Mouse (Mus musculus): ENCODE results near the gene Atp5l. TPM values are rescaled to one million over a fixed set of nuclear protein-coding genes. Genes with fewer than 3 reads are reported as not detected.

Atp5l gene
- polyA plus RNA-seq, 1 experiment: 166 TPM

- H3K9ac ChIP-seq (ENCODE audit: low read depth, poor library complexity, severe bottlenecking): no peak overlapping the region
- H3K27ac ChIP-seq (ENCODE audit: insufficient read depth, low read length): no peak overlapping the region
- H3K36me3 ChIP-seq (ENCODE audit: control insufficient read depth, insufficient read depth, low read length, poor library complexity, severe bottlenecking): no peaks in the 10 kb centered on the region
- H3K9me3 ChIP-seq (replicated peaks; ENCODE audit: control insufficient read depth, insufficient read depth, low read length, poor library complexity, severe bottlenecking): no peaks in the 10 kb centered on the region
- no peak overlapping the region for H3K4me3 ChIP-seq (ENCODE audit: low read depth, low read length)
- H3K4me1 ChIP-seq (ENCODE audit: control insufficient read depth, insufficient read depth, low read length): no peaks in the 10 kb centered on the region
- TF ChIP-seq EP300 (IDR thresholded peaks at IDR 0.05; ENCODE audit: insufficient read depth, low read depth, low read length) (peak; percentile 54; the same call in 1 of the 2 replicates), CTCF (IDR thresholded peaks at IDR 0.05; ENCODE audit: low read depth, low read length) (no peak)
- no peaks in the 10 kb centered on the region for H3K27me3 ChIP-seq (ENCODE audit: control insufficient read depth, insufficient read depth, low read length, poor library complexity, severe bottlenecking)
These were observed 29.3 kb downstream of the Atp5l start for GRCm38 (mm10) chr9:44891210-44891609.

- no peaks in the 10 kb centered on the region for H3K4me1 ChIP-seq (ENCODE audit: control insufficient read depth, insufficient read depth, low read length)
- TF ChIP-seq CTCF (IDR thresholded peaks at IDR 0.05; ENCODE audit: low read depth, low read length) (no peak), EP300 (IDR thresholded peaks at IDR 0.05; ENCODE audit: insufficient read depth, low read depth, low read length) (no peak), POLR2A (IDR thresholded peaks at IDR 0.05; ENCODE audit: insufficient read depth, low read length) (no peak)
- no peak overlapping the region for H3K27ac ChIP-seq (ENCODE audit: insufficient read depth, low read length)
- H3K9me3 ChIP-seq (replicated peaks; ENCODE audit: control insufficient read depth, insufficient read depth, low read length, poor library complexity, severe bottlenecking): no peaks in the 10 kb centered on the region
- no peak overlapping the region for H3K4me3 ChIP-seq (ENCODE audit: low read depth, low read length)
- H3K9ac ChIP-seq (ENCODE audit: low read depth, poor library complexity, severe bottlenecking): no peak overlapping the region
- H3K36me3 ChIP-seq (ENCODE audit: control insufficient read depth, insufficient read depth, low read length, poor library complexity, severe bottlenecking): no peaks in the 10 kb centered on the region
- no peaks in the 10 kb centered on the region for H3K27me3 ChIP-seq (ENCODE audit: control insufficient read depth, insufficient read depth, low read length, poor library complexity, severe bottlenecking)
These were observed 30.4 kb downstream of the Atp5l start for GRCm38 (mm10) chr9:44890122-44890521.

- no peak overlapping the region for H3K4me3 ChIP-seq (ENCODE audit: low read depth, low read length)
- no peak overlapping the region for H3K27ac ChIP-seq (ENCODE audit: insufficient read depth, low read length)
- no peaks in the 10 kb centered on the region for H3K9me3 ChIP-seq (replicated peaks; ENCODE audit: control insufficient read depth, insufficient read depth, low read length, poor library complexity, severe bottlenecking)
- no peak overlapping the region for H3K9ac ChIP-seq (ENCODE audit: low read depth, poor library complexity, severe bottlenecking)
- H3K36me3 ChIP-seq (ENCODE audit: control insufficient read depth, insufficient read depth, low read length, poor library complexity, severe bottlenecking): no peaks in the 10 kb centered on the region
- no peaks in the 10 kb centered on the region for H3K4me1 ChIP-seq (ENCODE audit: control insufficient read depth, insufficient read depth, low read length)
- H3K27me3 ChIP-seq (ENCODE audit: control insufficient read depth, insufficient read depth, low read length, poor library complexity, severe bottlenecking): no peaks in the 10 kb centered on the region
- TF ChIP-seq CTCF (IDR thresholded peaks at IDR 0.05; ENCODE audit: low read depth, low read length): no peak
- TF ChIP-seq EP300 (IDR thresholded peaks at IDR 0.05; ENCODE audit: insufficient read depth, low read depth, low read length): no peak
- TF ChIP-seq POLR2A (IDR thresholded peaks at IDR 0.05; ENCODE audit: insufficient read depth, low read length): no peak
These were observed 32.4 kb downstream of the Atp5l start for GRCm38 (mm10) chr9:44888114-44888624.

GRCm38 (mm10) chr9:44882981-44883569, 37.5 kb downstream of the Atp5l start:
- H3K27me3 ChIP-seq (ENCODE audit: control insufficient read depth, insufficient read depth, low read length, poor library complexity, severe bottlenecking): no peaks in the 10 kb centered on the region
- H3K36me3 ChIP-seq (ENCODE audit: control insufficient read depth, insufficient read depth, low read length, poor library complexity, severe bottlenecking): 0 out of 2 replicates have a peak, but pooled peaks cover 2% of the 10 kb centered on the region
- H3K9me3 ChIP-seq (replicated peaks; ENCODE audit: control insufficient read depth, insufficient read depth, low read length, poor library complexity, severe bottlenecking): no peaks in the 10 kb centered on the region
- peak overlapping the region; percentile 97 for H3K4me3 ChIP-seq (ENCODE audit: low read depth, low read length)
- TF ChIP-seq POLR2A (IDR thresholded peaks at IDR 0.05; ENCODE audit: insufficient read depth, low read length) (no peak), EP300 (IDR thresholded peaks at IDR 0.05; ENCODE audit: insufficient read depth, low read depth, low read length) (no peak)
- H3K4me1 ChIP-seq (ENCODE audit: control insufficient read depth, insufficient read depth, low read length): no peaks in the 10 kb centered on the region
- no peak overlapping the region for H3K27ac ChIP-seq (ENCODE audit: insufficient read depth, low read length)
- H3K9ac ChIP-seq (ENCODE audit: low read depth, poor library complexity, severe bottlenecking): peak overlapping the region; percentile 10; the same call in 1 of the 2 replicates

GRCm38 (mm10) chr9:44882436-44882980, 38.0 kb downstream of the Atp5l start:
- no peaks in the 10 kb centered on the region for H3K27me3 ChIP-seq (ENCODE audit: control insufficient read depth, insufficient read depth, low read length, poor library complexity, severe bottlenecking)
- H3K27ac ChIP-seq (ENCODE audit: insufficient read depth, low read length): no peak overlapping the region
- H3K4me1 ChIP-seq (ENCODE audit: control insufficient read depth, insufficient read depth, low read length): no peaks in the 10 kb centered on the region
- H3K9ac ChIP-seq (ENCODE audit: low read depth, poor library complexity, severe bottlenecking): peak overlapping the region; percentile 96
- H3K36me3 ChIP-seq (ENCODE audit: control insufficient read depth, insufficient read depth, low read length, poor library complexity, severe bottlenecking): 0 out of 2 replicates have a peak, but pooled peaks cover 2% of the 10 kb centered on the region
- H3K9me3 ChIP-seq (replicated peaks; ENCODE audit: control insufficient read depth, insufficient read depth, low read length, poor library complexity, severe bottlenecking): no peaks in the 10 kb centered on the region
- no peak for TF ChIP-seq EP300 (IDR thresholded peaks at IDR 0.05; ENCODE audit: insufficient read depth, low read depth, low read length)
- H3K4me3 ChIP-seq (ENCODE audit: low read depth, low read length): peak overlapping the region; percentile 97

GRCm38 (mm10) chr9:44881941-44882435, 38.6 kb downstream of the Atp5l start:
- peak overlapping the region; percentile 97 for H3K4me3 ChIP-seq (ENCODE audit: low read depth, low read length)
- no peak for TF ChIP-seq CTCF (IDR thresholded peaks at IDR 0.05; ENCODE audit: low read depth, low read length)
- TF ChIP-seq POLR2A (IDR thresholded peaks at IDR 0.05; ENCODE audit: insufficient read depth, low read length): peak; percentile 93
- H3K4me1 ChIP-seq (ENCODE audit: control insufficient read depth, insufficient read depth, low read length): no peaks in the 10 kb centered on the region
- peak overlapping the region; percentile 96 for H3K9ac ChIP-seq (ENCODE audit: low read depth, poor library complexity, severe bottlenecking)
- no peaks in the 10 kb centered on the region for H3K27me3 ChIP-seq (ENCODE audit: control insufficient read depth, insufficient read depth, low read length, poor library complexity, severe bottlenecking)
- H3K9me3 ChIP-seq (replicated peaks; ENCODE audit: control insufficient read depth, insufficient read depth, low read length, poor library complexity, severe bottlenecking): no peaks in the 10 kb centered on the region
- H3K36me3 ChIP-seq (ENCODE audit: control insufficient read depth, insufficient read depth, low read length, poor library complexity, severe bottlenecking): 0 out of 2 replicates have a peak, but pooled peaks cover 2% of the 10 kb centered on the region
- H3K27ac ChIP-seq (ENCODE audit: insufficient read depth, low read length): peak overlapping the region; percentile 85

Measured in ES-Bruce4 (cell line).